Mouse (Mus musculus): ENCODE results near the gene Pip4k2a.

GRCm38 (mm10) chr2:18839532-18839931 is 158.4 kb downstream of the Pip4k2a start:
- TF ChIP-seq POLR2A (IDR thresholded peaks at IDR 0.05; ENCODE audit: borderline replicate concordance, insufficient read depth, low read length), result no peak
- no peak for TF ChIP-seq CTCF (IDR thresholded peaks at IDR 0.05; ENCODE audit: borderline replicate concordance, insufficient read depth, low read depth, low read length)
